Mouse (Mus musculus) small intestine, adult 2 months (tissue): ENCODE measurements around the gene Mfap1a.

Source experiments
- CTCF ChIP-seq: fragments of 200-500 bp; IDR thresholded peaks from 2 replicates; pipeline ENCODE4 v1.5.1; 2012; ENCODE audit warnings: low read depth, mild to moderate bottlenecking, control low read depth, inconsistent platforms, low read length, moderate library complexity, mixed read lengths; ENCODE audit not compliant: insufficient replicate concordance, insufficient read length; ENCODE audit errors: extremely low read depth
- POLR2A ChIP-seq: fragments of 200-500 bp; IDR thresholded peaks from 2 replicates; pipeline ENCODE4 v1.6.1; 2012; ENCODE audit warnings: low read depth, mild to moderate bottlenecking, control low read depth, inconsistent platforms, low read length, moderate library complexity

DNA sequence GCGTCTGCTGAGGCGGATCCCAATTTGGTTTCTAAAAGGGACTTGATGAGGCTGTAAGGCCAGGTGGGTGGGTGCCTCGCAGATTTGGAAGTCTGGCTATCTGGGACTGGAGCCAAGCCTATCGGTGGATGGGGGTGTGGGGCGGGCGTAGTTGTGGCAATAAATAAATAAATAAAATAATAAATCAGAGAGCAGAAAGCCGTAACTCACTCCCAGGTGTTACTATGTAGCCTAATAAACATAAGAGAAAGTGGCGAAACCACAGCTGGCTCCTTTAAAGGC lies 63.5 kb downstream of the Mfap1a start:
- TF ChIP-seq CTCF (no peak), POLR2A (no peak)
